Mouse (Mus musculus): Measurements from ENCODE around the gene Kcnd3. TPM values are rescaled to one million over a fixed set of nuclear protein-coding genes. Genes with fewer than 3 reads are reported as not detected.
"Not testable (repeated sequence)": the region's sequence is repeated elsewhere in the genome, so short reads cannot be mapped to it uniquely, and the experiment has no call there.

The Kcnd3 gene
- polyA plus RNA-seq, 1 experiment from 2014 or later = 10.2 TPM

- no peaks in the 10 kb centered on the region for H3K36me3 ChIP-seq
- no peak for ATAC-seq
- H3K9ac ChIP-seq (replicated peaks) = no peak overlapping the region
- 64% methylated on average over 3 of the region's 3 CpGs for WGBS
- H3K4me2 ChIP-seq (replicated peaks) = no peak overlapping the region
- peaks cover 36% of the 10 kb centered on the region for H3K4me1 ChIP-seq (replicated peaks)
- no peak overlapping the region for H3K27ac ChIP-seq
- H3K9me3 ChIP-seq = no peaks in the 10 kb centered on the region
- H3K4me3 ChIP-seq (replicated peaks) = no peak overlapping the region
- peaks cover 26% of the 10 kb centered on the region for H3K27me3 ChIP-seq
Measured at GRCm38 (mm10) chr3:105699241-105699933, 247.3 kb downstream of the Kcnd3 start.

GRCm38 (mm10) chr3:105700786-105701185 lies 248.7 kb downstream of the Kcnd3 start:
- not testable (repeated sequence) for H3K4me2 ChIP-seq (replicated peaks); H3K9me3 ChIP-seq; H3K36me3 ChIP-seq; ATAC-seq; H3K4me3 ChIP-seq (replicated peaks); H3K9ac ChIP-seq (replicated peaks); H3K27ac ChIP-seq
- H3K4me1 ChIP-seq (replicated peaks) = peaks cover 35% of the 10 kb centered on the region
- H3K27me3 ChIP-seq = peaks cover 31% of the 10 kb centered on the region
- 45% methylated on average over 1 of the region's 1 CpGs for WGBS

GRCm38 (mm10) chr3:105701399-105701798 lies 249.3 kb downstream of the Kcnd3 start:
- no peak overlapping the region for H3K4me2 ChIP-seq (replicated peaks)
- ATAC-seq = no peak
- H3K27me3 ChIP-seq = peaks cover 37% of the 10 kb centered on the region
- H3K4me3 ChIP-seq (replicated peaks) = no peak overlapping the region
- peaks cover 35% of the 10 kb centered on the region for H3K4me1 ChIP-seq (replicated peaks)
- no peaks in the 10 kb centered on the region for H3K9me3 ChIP-seq
- no peak overlapping the region for H3K27ac ChIP-seq
- WGBS = 72% methylated on average over 5 of the region's 5 CpGs
- no peaks in the 10 kb centered on the region for H3K36me3 ChIP-seq
- H3K9ac ChIP-seq (replicated peaks) = no peak overlapping the region

GRCm38 (mm10) chr3:105703571-105703970 lies 251.4 kb downstream of the Kcnd3 start:
- Histone ChIP-seq H3K27me3 (peaks cover 40% of the 10 kb centered on the region), H3K36me3 (no peaks in the 10 kb centered on the region), H3K4me1 (replicated peaks) (peaks cover 31% of the 10 kb centered on the region), H3K4me2 (replicated peaks) (peak overlapping the region; percentile 98; the same call in 1 of the 2 replicates), H3K27ac (no peak overlapping the region), H3K9me3 (no peaks in the 10 kb centered on the region), H3K4me3 (replicated peaks) (no peak overlapping the region), H3K9ac (replicated peaks) (no peak overlapping the region)
- ATAC-seq = no peak
- 51% methylated on average over 6 of the region's 6 CpGs for WGBS

GRCm38 (mm10) chr3:105704031-105705008 lies 252.2 kb downstream of the Kcnd3 start, which contains the start of gene Inka2:
TSS of gene Inka2 (plus strand) at chr3:105704599.
- peak; percentile 97 for ATAC-seq
- H3K27me3 ChIP-seq = peaks cover 40% of the 10 kb centered on the region
- H3K9ac ChIP-seq (replicated peaks) = peak within 1 kb of the TSS; percentile 68
- H3K4me3 ChIP-seq (replicated peaks) = peak within 1 kb of the TSS; percentile 54
- no peaks in the 10 kb centered on the region for H3K9me3 ChIP-seq
- H3K36me3 ChIP-seq = no peaks in the 10 kb centered on the region
- H3K4me2 ChIP-seq (replicated peaks) = peak within 1 kb of the TSS; percentile 98
- WGBS = 2% methylated on average over 39 of the region's 43 CpGs
- H3K4me1 ChIP-seq (replicated peaks) = peaks cover 31% of the 10 kb centered on the region
- H3K27ac ChIP-seq = 0 out of 2 replicates have a peak within 1 kb of the TSS, but pooled peaks have one; percentile 27

GRCm38 (mm10) chr3:105705061-105705549 lies 253.0 kb downstream of the Kcnd3 start:
- Histone ChIP-seq H3K4me1 (replicated peaks) (peaks cover 33% of the 10 kb centered on the region), H3K27ac (no peak overlapping the region), H3K4me3 (replicated peaks) (peak overlapping the region; percentile 54), H3K9me3 (no peaks in the 10 kb centered on the region), H3K27me3 (peaks cover 40% of the 10 kb centered on the region), H3K4me2 (replicated peaks) (peak overlapping the region; percentile 98), H3K36me3 (no peaks in the 10 kb centered on the region), H3K9ac (replicated peaks) (peak overlapping the region; percentile 68)
- WGBS = under 1% methylated on average over 28 of the region's 28 CpGs
- ATAC-seq = peak; percentile 67

GRCm38 (mm10) chr3:105705561-105705960 lies 253.4 kb downstream of the Kcnd3 start:
- H3K4me3 ChIP-seq (replicated peaks) = peak overlapping the region; percentile 54
- H3K9me3 ChIP-seq = no peaks in the 10 kb centered on the region
- H3K4me2 ChIP-seq (replicated peaks) = peak overlapping the region; percentile 98
- peaks cover 37% of the 10 kb centered on the region for H3K4me1 ChIP-seq (replicated peaks)
- peak overlapping the region; percentile 68 for H3K9ac ChIP-seq (replicated peaks)
- WGBS = 22% methylated on average over 3 of the region's 3 CpGs
- no peak for ATAC-seq
- no peaks in the 10 kb centered on the region for H3K36me3 ChIP-seq
- peaks cover 40% of the 10 kb centered on the region for H3K27me3 ChIP-seq
- H3K27ac ChIP-seq = no peak overlapping the region

GRCm38 (mm10) chr3:105706366-105707020 lies 254.4 kb downstream of the Kcnd3 start:
- Histone ChIP-seq H3K4me1 (replicated peaks) (peaks cover 37% of the 10 kb centered on the region), H3K36me3 (no peaks in the 10 kb centered on the region), H3K9me3 (no peaks in the 10 kb centered on the region), H3K27ac (no peak overlapping the region), H3K9ac (replicated peaks) (no peak overlapping the region), H3K4me3 (replicated peaks) (0 out of 2 replicates have a peak overlapping the region, but pooled peaks have one; percentile 54), H3K27me3 (peaks cover 40% of the 10 kb centered on the region), H3K4me2 (replicated peaks) (peak overlapping the region; percentile 98)
- ATAC-seq = no peak
- WGBS = 43% methylated on average over 4 of the region's 4 CpGs

- no peaks in the 10 kb centered on the region for H3K36me3 ChIP-seq
- peaks cover 31% of the 10 kb centered on the region for H3K27me3 ChIP-seq
- H3K4me3 ChIP-seq (replicated peaks) = no peak overlapping the region
- H3K4me2 ChIP-seq (replicated peaks) = no peak overlapping the region
- H3K4me1 ChIP-seq (replicated peaks) = peaks cover 37% of the 10 kb centered on the region
- 10% methylated on average over 7 of the region's 7 CpGs for WGBS
- no peak overlapping the region for H3K9ac ChIP-seq (replicated peaks)
- no peak for ATAC-seq
- no peaks in the 10 kb centered on the region for H3K9me3 ChIP-seq
- H3K27ac ChIP-seq = no peak overlapping the region
Measured at GRCm38 (mm10) chr3:105707590-105707989, 255.5 kb downstream of the Kcnd3 start.

GRCm38 (mm10) chr3:105710246-105710645 lies 258.1 kb downstream of the Kcnd3 start:
- peaks cover 20% of the 10 kb centered on the region for H3K27me3 ChIP-seq
- no peak overlapping the region for H3K27ac ChIP-seq
- ATAC-seq = no peak
- H3K4me1 ChIP-seq (replicated peaks) = peaks cover 34% of the 10 kb centered on the region
- H3K36me3 ChIP-seq = no peaks in the 10 kb centered on the region
- no peak overlapping the region for H3K4me2 ChIP-seq (replicated peaks)
- WGBS = 72% methylated on average over 6 of the region's 6 CpGs
- H3K4me3 ChIP-seq (replicated peaks) = no peak overlapping the region
- H3K9me3 ChIP-seq = no peaks in the 10 kb centered on the region
- H3K9ac ChIP-seq (replicated peaks) = no peak overlapping the region

GRCm38 (mm10) chr3:105711741-105712140 lies 259.6 kb downstream of the Kcnd3 start:
- no peak for ATAC-seq
- no peak overlapping the region for H3K4me3 ChIP-seq (replicated peaks)
- no peak overlapping the region for H3K9ac ChIP-seq (replicated peaks)
- H3K9me3 ChIP-seq = no peaks in the 10 kb centered on the region
- peaks cover 6% of the 10 kb centered on the region for H3K27me3 ChIP-seq
- H3K27ac ChIP-seq = no peak overlapping the region
- H3K4me2 ChIP-seq (replicated peaks) = no peak overlapping the region
- 66% methylated on average over 7 of the region's 7 CpGs for WGBS
- H3K36me3 ChIP-seq = no peaks in the 10 kb centered on the region
- H3K4me1 ChIP-seq (replicated peaks) = peaks cover 22% of the 10 kb centered on the region
